Mouse (Mus musculus) hindbrain, embryonic 12.5 days (tissue): Measurements from ENCODE around the gene Slc16a13. TPM values are rescaled to one million over a fixed set of nuclear protein-coding genes. Genes with fewer than 3 reads are reported as not detected.
"Not testable (repeated sequence)": the region's sequence is repeated elsewhere in the genome, so short reads cannot be mapped to it uniquely, and the experiment has no call there.

Source experiments
- ATAC-seq: fragments of 200-750 bp; cut with Nextera tagmentation; 2 replicates; pipeline ENCODE4 v1.8.0; 2017; ENCODE audit warnings: moderate TSS enrichment; ENCODE audit not compliant: low FRiP score
- H3K27ac ChIP-seq: fragments of 300-500 bp; sonication (generic); 2 replicates; pipeline ENCODE4 v1.5.1; 2016; ENCODE audit warnings: mild to moderate bottlenecking
- H3K27me3 ChIP-seq: fragments of 300-500 bp; sonication (generic); 2 replicates; pipeline ENCODE4 v1.6.1; 2016; ENCODE audit warnings: mild to moderate bottlenecking
- H3K36me3 ChIP-seq: fragments of 300-500 bp; sonication (generic); 2 replicates; pipeline ENCODE4 v1.6.1; 2016; ENCODE audit warnings: mild to moderate bottlenecking
- H3K4me1 ChIP-seq: fragments of 300-500 bp; sonication (generic); 2 replicates; pipeline ENCODE4 v1.6.1; 2016
- H3K4me2 ChIP-seq: fragments of 300-500 bp; sonication (generic); replicated peaks from 2 replicates; pipeline ENCODE4 v1.6.1; 2016; ENCODE audit warnings: mild to moderate bottlenecking
- H3K4me3 ChIP-seq: fragments of 300-500 bp; sonication (generic); 2 replicates; pipeline ENCODE4 v1.5.1; 2016; ENCODE audit warnings: mild to moderate bottlenecking
- H3K9ac ChIP-seq: fragments of 300-500 bp; sonication (generic); 2 replicates; pipeline ENCODE4 v1.6.1; 2016; ENCODE audit warnings: mild to moderate bottlenecking, moderate library complexity
- H3K9me3 ChIP-seq: fragments of 300-500 bp; sonication (generic); replicated peaks from 2 replicates; pipeline ENCODE4 v1.6.1; 2016; ENCODE audit warnings: mild to moderate bottlenecking
- WGBS: fragments of 180-500 bp; shearing (Covaris S2); methylation state at CpG from one replicate; pipeline ENCODE4 v1.1.7; 2016; 5-methylcytosine and 5-hydroxymethylcytosine counted together
- microRNA counts: library from miRNA; unstranded; fragments of <30 nt; microRNA quantifications from one replicate; lab custom pipeline; 2017
- microRNA-seq: library from miRNA; unstranded; fragments of <30 nt; microRNA quantifications from one replicate; pipeline ENCODE4, GENCODE M21; 2017
- polyA plus RNA-seq: library from polyadenylated mRNA; unstranded; fragments of >200 nt; fragmentation: Nextera tagmentation; extraction: Ambion mirVana; gene quantifications from 2 replicates; pipeline ENCODE4 v1.2.1, GENCODE M21; 2016

The Slc16a13 gene
- polyA plus RNA-seq, 1 experiment from 2014 or later = 20.8 TPM

GRCm38 (mm10) chr11:70177647-70178046, 43.2 kb downstream of the Slc16a13 start:
- no peaks in the 10 kb centered on the region for H3K4me1 ChIP-seq
- H3K4me3 ChIP-seq = no peak overlapping the region
- no peak overlapping the region for H3K9ac ChIP-seq
- no peak overlapping the region for H3K27ac ChIP-seq
- no peak for ATAC-seq
- WGBS = 73% methylated on average over 8 of the region's 8 CpGs
- no peaks in the 10 kb centered on the region for H3K36me3 ChIP-seq
- H3K4me2 ChIP-seq = no peak overlapping the region
- no peaks in the 10 kb centered on the region for H3K27me3 ChIP-seq
- H3K9me3 ChIP-seq = no peaks in the 10 kb centered on the region; the same call in 1 of the 2 replicates

GRCm38 (mm10) chr11:70174491-70174890, 46.4 kb downstream of the Slc16a13 start:
- H3K9me3 ChIP-seq = no peaks in the 10 kb centered on the region; the same call in 1 of the 2 replicates
- no peak overlapping the region for H3K9ac ChIP-seq
- no peak for ATAC-seq
- no peak overlapping the region for H3K4me3 ChIP-seq
- 82% methylated on average over 4 of the region's 4 CpGs for WGBS
- no peaks in the 10 kb centered on the region for H3K36me3 ChIP-seq
- no peak overlapping the region for H3K4me2 ChIP-seq
- no peaks in the 10 kb centered on the region for H3K27me3 ChIP-seq
- H3K4me1 ChIP-seq = no peaks in the 10 kb centered on the region
- H3K27ac ChIP-seq = no peak overlapping the region

GRCm38 (mm10) chr11:70172298-70172697, 48.6 kb downstream of the Slc16a13 start:
- Histone ChIP-seq H3K4me2 (no peak overlapping the region), H3K36me3 (no peaks in the 10 kb centered on the region), H3K4me3 (no peak overlapping the region), H3K27me3 (no peaks in the 10 kb centered on the region), H3K9me3 (no peaks in the 10 kb centered on the region; the same call in 1 of the 2 replicates), H3K4me1 (no peaks in the 10 kb centered on the region), H3K9ac (no peak overlapping the region), H3K27ac (no peak overlapping the region)
- 60% methylated on average over 5 of the region's 5 CpGs for WGBS
- no peak for ATAC-seq

GRCm38 (mm10) chr11:70171847-70172246, 49.0 kb downstream of the Slc16a13 start:
- H3K4me2 ChIP-seq = no peak overlapping the region
- H3K4me1 ChIP-seq = no peaks in the 10 kb centered on the region
- no peaks in the 10 kb centered on the region for H3K27me3 ChIP-seq
- no peaks in the 10 kb centered on the region for H3K36me3 ChIP-seq
- no peak overlapping the region for H3K4me3 ChIP-seq
- no peaks in the 10 kb centered on the region; the same call in 1 of the 2 replicates for H3K9me3 ChIP-seq
- H3K9ac ChIP-seq = no peak overlapping the region
- no peak overlapping the region for H3K27ac ChIP-seq
- ATAC-seq = no peak
- WGBS = 57% methylated on average over 3 of the region's 3 CpGs

- no peak overlapping the region for H3K4me3 ChIP-seq
- no peak overlapping the region for H3K27ac ChIP-seq
- H3K4me2 ChIP-seq = no peak overlapping the region
- no peak overlapping the region for H3K9ac ChIP-seq
- no peaks in the 10 kb centered on the region for H3K36me3 ChIP-seq
- H3K27me3 ChIP-seq = no peaks in the 10 kb centered on the region
- ATAC-seq = no peak
- no peaks in the 10 kb centered on the region; the same call in 1 of the 2 replicates for H3K9me3 ChIP-seq
- WGBS = 75% methylated on average over 7 of the region's 7 CpGs
- no peaks in the 10 kb centered on the region for H3K4me1 ChIP-seq
Observed at GRCm38 (mm10) chr11:70171181-70171580, 49.7 kb downstream of the Slc16a13 start.

- 74% methylated on average over 7 of the region's 7 CpGs for WGBS
- ATAC-seq = no peak
Observed at GRCm38 (mm10) chr11:70170291-70170690, 50.6 kb downstream of the Slc16a13 start.

GRCm38 (mm10) chr11:70169471-70169870, 51.4 kb downstream of the Slc16a13 start:
- not testable (repeated sequence) for H3K4me3 ChIP-seq, H3K9me3 ChIP-seq, H3K4me2 ChIP-seq, H3K4me1 ChIP-seq, H3K36me3 ChIP-seq, H3K27ac ChIP-seq, H3K9ac ChIP-seq, ATAC-seq, H3K27me3 ChIP-seq
- 91% methylated on average over 7 of the region's 7 CpGs for WGBS

More at GRCm38 (mm10) chr11:70170291-70170690, 50.6 kb downstream of the Slc16a13 start:
- no peak overlapping the region for H3K4me2 ChIP-seq
- H3K36me3 ChIP-seq = no peaks in the 10 kb centered on the region
- H3K27ac ChIP-seq = no peak overlapping the region
- no peaks in the 10 kb centered on the region for H3K9me3 ChIP-seq
- H3K4me1 ChIP-seq = no peaks in the 10 kb centered on the region
- no peak overlapping the region for H3K4me3 ChIP-seq
- no peaks in the 10 kb centered on the region for H3K27me3 ChIP-seq
- H3K9ac ChIP-seq = no peak overlapping the region

GRCm38 (mm10) chr11:70168136-70168535, 52.7 kb downstream of the Slc16a13 start:
- Histone ChIP-seq H3K4me2 (no peak overlapping the region), H3K27ac (no peak overlapping the region), H3K27me3 (no peaks in the 10 kb centered on the region), H3K9ac (no peak overlapping the region), H3K36me3 (no peaks in the 10 kb centered on the region), H3K9me3 (no peaks in the 10 kb centered on the region), H3K4me1 (no peaks in the 10 kb centered on the region), H3K4me3 (no peak overlapping the region)
- ATAC-seq = no peak
- 69% methylated on average over 7 of the region's 7 CpGs for WGBS

MicroRNA genes within 50 kb of the gene (microRNA counts, 519-probe panel; counts per million panel counts)
- 470 counts per million, percentile 58 among the panel's probes with 10 or more counts for microRNA mmu-miR-195 (lab: Ali Mortazavi, UCI)
- microRNA mmu-miR-497 (lab: Ali Mortazavi, UCI) = 470 counts per million, percentile 58 among the panel's probes with 10 or more counts

Small RNA genes within 50 kb of the gene (microRNA-seq; reads per million reads assigned to microRNA genes)
- gene Mir195a (387 reads per million, percentile 63 among the genes with 10 or more reads in this experiment), gene Mir497 (not detected), gene Mir497b (not detected)

Other genes with a start within 250 kb of the Slc16a13 start
- 22.4 and 26.1 TPM in 2 replicates for gene Ctdnep1, start 239.9 kb downstream of the Slc16a13 start, polyA plus RNA-seq
- 123 and 127 TPM in 2 replicates for gene Elp5, start 238.5 kb downstream of the Slc16a13 start, polyA plus RNA-seq
- gene Gabarap, start 229.9 kb downstream of the Slc16a13 start, polyA plus RNA-seq = 598 and 607 TPM in 2 replicates
- 87.8 and 96.2 TPM in 2 replicates for gene Phf23, start 225.3 kb downstream of the Slc16a13 start, polyA plus RNA-seq
- 45.9 and 46.4 TPM in 2 replicates for gene Dvl2, start 220.5 kb downstream of the Slc16a13 start, polyA plus RNA-seq
- 59.8 and 61.9 TPM in 2 replicates for gene Acadvl, start 205.7 kb downstream of the Slc16a13 start, polyA plus RNA-seq
- 23.0 and 28.5 TPM in 2 replicates for gene Dlg4, start 204.1 kb downstream of the Slc16a13 start, polyA plus RNA-seq
- gene Asgr1, start 167.0 kb downstream of the Slc16a13 start, polyA plus RNA-seq = 0.56 and 0.89 TPM in 2 replicates
- gene Asgr2, start 128.4 kb downstream of the Slc16a13 start, polyA plus RNA-seq = not detected in 2 replicates
- 0.50 and 0.77 TPM in 2 replicates for gene Mgl2, start 90.7 kb downstream of the Slc16a13 start, polyA plus RNA-seq
- 0.71 and 2.6 TPM in 2 replicates for gene Clec10a, start 64.9 kb downstream of the Slc16a13 start, polyA plus RNA-seq
- gene Slc16a11, start 8.3 kb downstream of the Slc16a13 start, polyA plus RNA-seq = 2.4 and 2.6 TPM in 2 replicates
- 5.4 and 8.3 TPM in 2 replicates for gene Bcl6b, start 8.7 kb upstream of the Slc16a13 start, polyA plus RNA-seq
- gene 0610010K14Rik, start 16.9 kb upstream of the Slc16a13 start, polyA plus RNA-seq = 197 and 210 TPM in 2 replicates
- 11.3 and 14.6 TPM in 2 replicates for gene Gm21988, start 18.8 kb upstream of the Slc16a13 start, polyA plus RNA-seq
- gene Rnasek, start 18.8 kb upstream of the Slc16a13 start, polyA plus RNA-seq = 195 and 200 TPM in 2 replicates
- 2.2 and 3.3 TPM in 2 replicates for gene Alox12, start 34.3 kb upstream of the Slc16a13 start, polyA plus RNA-seq
- not detected in 2 replicates for gene Alox12e, start 101.6 kb upstream of the Slc16a13 start, polyA plus RNA-seq
- 0.09 TPM in 1 of 2 replicates, not detected in the other for gene Alox15, start 131.0 kb upstream of the Slc16a13 start, polyA plus RNA-seq
- gene Pelp1, start 189.0 kb upstream of the Slc16a13 start, polyA plus RNA-seq = 40.2 and 40.4 TPM in 2 replicates
- gene Arrb2, start 211.6 kb upstream of the Slc16a13 start, polyA plus RNA-seq = 36.5 and 36.8 TPM in 2 replicates
- gene Med11, start 230.9 kb upstream of the Slc16a13 start, polyA plus RNA-seq = 32.7 and 36.1 TPM in 2 replicates
- gene Zmynd15, start 238.4 kb upstream of the Slc16a13 start, polyA plus RNA-seq = 0.60 and 1.1 TPM in 2 replicates
- gene Cxcl16, start 238.9 kb upstream of the Slc16a13 start, polyA plus RNA-seq = 2.0 and 2.1 TPM in 2 replicates